Mouse (Mus musculus) adrenal gland (tissue): ENCODE data around the gene St8sia1.

Experiments used
- intact Hi-C: fragments of 180-260 bp; cut with DNase I; formaldehyde crosslinking; loops from one replicate; pipeline ENCODE4 v1.15.1; 2025

Gene St8sia1

GRCm38 (mm10) chr6:142867023-142867422 lies 97.2 kb downstream of the St8sia1 start:
- intact Hi-C loops = no loop called here

GRCm38 (mm10) chr6:142865199-142865598 lies 99.1 kb downstream of the St8sia1 start:
- intact Hi-C loops = no loop called here

GRCm38 (mm10) chr6:142863881-142864280 lies 100.4 kb downstream of the St8sia1 start:
- intact Hi-C loops = no loop called here

GRCm38 (mm10) chr6:142862265-142862664 lies 102.0 kb downstream of the St8sia1 start:
- intact Hi-C loops = no loop called here

GRCm38 (mm10) chr6:142860396-142860795 lies 103.9 kb downstream of the St8sia1 start:
- intact Hi-C loops = no loop called here

- intact Hi-C loops = no loop called here
Observed at GRCm38 (mm10) chr6:142859946-142860345, 104.3 kb downstream of the St8sia1 start.

GRCm38 (mm10) chr6:142858937-142859336 lies 105.3 kb downstream of the St8sia1 start:
- intact Hi-C loops = no loop called here

- intact Hi-C loops = no loop called here
Observed at GRCm38 (mm10) chr6:142856258-142856874, 107.9 kb downstream of the St8sia1 start.

GRCm38 (mm10) chr6:142855761-142856160 lies 108.5 kb downstream of the St8sia1 start:
- intact Hi-C loops = no loop called here

GRCm38 (mm10) chr6:142852419-142853377 lies 111.6 kb downstream of the St8sia1 start:
- intact Hi-C loops = no loop called here

- intact Hi-C loops = no loop called here
Observed at GRCm38 (mm10) chr6:142850436-142850835, 113.8 kb downstream of the St8sia1 start.

GRCm38 (mm10) chr6:142849326-142849725 lies 114.9 kb downstream of the St8sia1 start:
- intact Hi-C loops = no loop called here

GRCm38 (mm10) chr6:142847914-142848674 lies 116.2 kb downstream of the St8sia1 start:
- intact Hi-C loops = no loop called here

GRCm38 (mm10) chr6:142846855-142847254 lies 117.4 kb downstream of the St8sia1 start:
- intact Hi-C loops = no loop called here

- intact Hi-C loops = no loop called here
Observed at GRCm38 (mm10) chr6:142845066-142845465, 119.2 kb downstream of the St8sia1 start.

- intact Hi-C loops = no loop called here
Observed at GRCm38 (mm10) chr6:142844061-142844460, 120.2 kb downstream of the St8sia1 start.

GRCm38 (mm10) chr6:142838501-142838900 lies 125.8 kb downstream of the St8sia1 start:
- intact Hi-C loops = no loop called here

- intact Hi-C loops = no loop called here
Observed at GRCm38 (mm10) chr6:142837326-142837725, 126.9 kb downstream of the St8sia1 start.

- intact Hi-C loops = no loop called here
Observed at GRCm38 (mm10) chr6:142835726-142836125, 128.5 kb downstream of the St8sia1 start.

GRCm38 (mm10) chr6:142834911-142835310 lies 129.3 kb downstream of the St8sia1 start:
- intact Hi-C loops = no loop called here

- intact Hi-C loops = no loop called here
Observed at GRCm38 (mm10) chr6:142831706-142832105, 132.5 kb downstream of the St8sia1 start.

- intact Hi-C loops = no loop called here
Observed at GRCm38 (mm10) chr6:142831243-142831642, 133.0 kb downstream of the St8sia1 start.
